Mouse (Mus musculus) erythroblast, embryonic 14.5 days (primary cell): ENCODE measurements around the gene Ext2.

ENCODE experiments used
- GATA1 ChIP-seq: IDR thresholded peaks from 2 replicates; pipeline ENCODE4 v1.6.1; 2012; ENCODE audit warnings: low read length, inconsistent platforms, mixed read lengths
- TAL1 ChIP-seq: IDR thresholded peaks from 3 replicates; pipeline ENCODE4 v1.6.1; 2012; ENCODE audit warnings: low read length, inconsistent platforms, mixed read lengths

DNA sequence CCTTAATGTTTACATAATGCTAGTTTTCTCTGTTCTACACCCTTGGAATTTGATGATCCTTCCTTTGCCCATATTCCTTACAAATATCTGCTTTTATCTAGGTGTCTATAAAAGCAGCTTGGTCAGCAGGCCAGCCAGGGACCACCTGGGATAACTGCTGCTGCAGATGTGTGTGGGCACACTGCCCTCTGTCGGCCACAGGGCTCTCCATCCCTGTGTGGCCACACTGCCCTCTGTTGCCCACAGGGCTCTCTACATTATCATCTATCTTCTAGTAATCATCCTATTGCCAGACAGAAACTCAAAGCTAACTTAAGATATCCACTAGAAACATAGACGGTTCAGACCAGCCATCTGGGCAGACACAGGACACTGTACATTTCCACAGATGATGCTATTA lies 12.4 kb downstream of the Ext2 start:
- no peak for TF ChIP-seq TAL1
- TF ChIP-seq GATA1 = no peak
